Mouse (Mus musculus): ENCODE results near the gene Polr2g. TPM values are rescaled to one million over a fixed set of nuclear protein-coding genes. Genes with fewer than 3 reads are reported as not detected.

Polr2g gene
- polyA plus RNA-seq, 1 experiment: 48.4 TPM

GRCm38 (mm10) chr19:8756635-8757387 lies 41.6 kb downstream of the Polr2g start, which contains the start of gene Nxf1:
Gene Nxf1, plus strand, starts transcription at chr19:8757073.
- peak; percentile 98 for TF ChIP-seq POLR2A (IDR thresholded peaks at IDR 0.05; ENCODE audit: control insufficient read depth, low read depth, low read length)
- no peak for TF ChIP-seq CTCF (IDR thresholded peaks at IDR 0.05; ENCODE audit: control insufficient read depth, insufficient read depth, insufficient replicate concordance, low read depth, low read length)
- no peaks in the 10 kb centered on the region; the same call in 1 of the 2 replicates for H3K36me3 ChIP-seq (ENCODE audit: control insufficient read depth, insufficient read depth, low read length)

GRCm38 (mm10) chr19:8755652-8756051 lies 42.7 kb downstream of the Polr2g start:
- Histone ChIP-seq H3K4me1 (ENCODE audit: control insufficient read depth, insufficient read depth, low read length) (no peaks in the 10 kb centered on the region; the same call in 1 of the 2 replicates), H3K36me3 (ENCODE audit: control insufficient read depth, insufficient read depth, low read length) (no peaks in the 10 kb centered on the region; the same call in 1 of the 2 replicates), H3K27ac (ENCODE audit: control insufficient read depth, insufficient read depth, low read depth, low read length) (peak overlapping the region; percentile 53), H3K4me3 (ENCODE audit: control insufficient read depth, low read depth, low read length) (peak overlapping the region; percentile 81), H3K27me3 (ENCODE audit: control insufficient read depth, insufficient read depth, low read length) (no peaks in the 10 kb centered on the region)
- TF ChIP-seq CTCF (IDR thresholded peaks at IDR 0.05; ENCODE audit: control insufficient read depth, insufficient read depth, insufficient replicate concordance, low read depth, low read length) (no peak), POLR2A (IDR thresholded peaks at IDR 0.05; ENCODE audit: control insufficient read depth, low read depth, low read length) (no peak)

More at GRCm38 (mm10) chr19:8756635-8757387, 41.6 kb downstream of the Polr2g start, which contains the start of gene Nxf1:
- Histone ChIP-seq H3K27me3 (ENCODE audit: control insufficient read depth, insufficient read depth, low read length) (no peaks in the 10 kb centered on the region), H3K4me1 (ENCODE audit: control insufficient read depth, insufficient read depth, low read length) (no peaks in the 10 kb centered on the region; the same call in 1 of the 2 replicates), H3K27ac (ENCODE audit: control insufficient read depth, insufficient read depth, low read depth, low read length) (peak within 1 kb of the TSS; percentile 96), H3K4me3 (ENCODE audit: control insufficient read depth, low read depth, low read length) (peak within 1 kb of the TSS; percentile 94)

- Histone ChIP-seq H3K27me3 (ENCODE audit: control insufficient read depth, insufficient read depth, low read length) (no peaks in the 10 kb centered on the region), H3K4me3 (ENCODE audit: control insufficient read depth, low read depth, low read length) (no peak overlapping the region), H3K4me1 (ENCODE audit: control insufficient read depth, insufficient read depth, low read length) (no peaks in the 10 kb centered on the region), H3K27ac (ENCODE audit: control insufficient read depth, insufficient read depth, low read depth, low read length) (no peak overlapping the region), H3K36me3 (ENCODE audit: control insufficient read depth, insufficient read depth, low read length) (no peaks in the 10 kb centered on the region; the same call in 1 of the 2 replicates)
- TF ChIP-seq CTCF (IDR thresholded peaks at IDR 0.05; ENCODE audit: control insufficient read depth, insufficient read depth, insufficient replicate concordance, low read depth, low read length) (no peak), POLR2A (IDR thresholded peaks at IDR 0.05; ENCODE audit: control insufficient read depth, low read depth, low read length) (no peak)
Observed at GRCm38 (mm10) chr19:8747368-8747767, 51.0 kb downstream of the Polr2g start.

DNA sequence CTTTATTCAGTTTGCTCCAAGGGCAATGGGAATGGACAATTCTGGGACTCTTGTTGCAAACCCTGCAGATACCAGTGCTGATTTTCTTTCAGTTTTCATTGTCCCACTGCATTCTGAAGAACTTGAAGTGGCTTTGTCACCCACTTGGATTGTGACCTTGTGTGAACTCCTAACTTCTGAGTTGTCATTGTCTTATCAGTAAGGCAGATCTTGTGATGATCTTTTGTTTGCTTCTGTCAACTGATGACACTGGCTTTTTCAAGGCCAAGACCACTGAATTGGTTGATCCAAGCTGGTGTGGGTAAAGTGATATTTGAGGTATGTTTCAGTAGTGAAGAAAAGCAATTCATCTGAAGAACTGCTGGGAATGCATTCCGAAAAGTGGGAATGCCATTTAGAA lies 53.0 kb downstream of the Polr2g start:
- Histone ChIP-seq H3K27ac (ENCODE audit: control insufficient read depth, insufficient read depth, low read depth, low read length) (no peak overlapping the region), H3K27me3 (ENCODE audit: control insufficient read depth, insufficient read depth, low read length) (no peaks in the 10 kb centered on the region), H3K4me3 (ENCODE audit: control insufficient read depth, low read depth, low read length) (no peak overlapping the region), H3K4me1 (ENCODE audit: control insufficient read depth, insufficient read depth, low read length) (peaks cover 9% of the 10 kb centered on the region), H3K36me3 (ENCODE audit: control insufficient read depth, insufficient read depth, low read length) (no peaks in the 10 kb centered on the region; the same call in 1 of the 2 replicates)
- no peak for TF ChIP-seq POLR2A (IDR thresholded peaks at IDR 0.05; ENCODE audit: control insufficient read depth, low read depth, low read length)
- TF ChIP-seq CTCF (IDR thresholded peaks at IDR 0.05; ENCODE audit: control insufficient read depth, insufficient read depth, insufficient replicate concordance, low read depth, low read length): no peak

Other genes with a start within 250 kb of the Polr2g start
- 0.04 and 0.05 TPM in 2 replicates for gene Slc22a8, start 207.3 kb downstream of the Polr2g start, polyA plus RNA-seq (2012; rRNA removed)
- not detected in 2 replicates for gene Slc22a6, start 180.5 kb downstream of the Polr2g start, polyA plus RNA-seq (2012; rRNA removed)
- 0.58 and 0.99 TPM in 2 replicates for gene Chrm1, start 134.8 kb downstream of the Polr2g start, polyA plus RNA-seq (2012; rRNA removed)
- 111 and 121 TPM in 2 replicates for gene Slc3a2, start 75.2 kb downstream of the Polr2g start, polyA plus RNA-seq (2012; rRNA removed)
- 18.3 and 21.8 TPM in 2 replicates for gene Wdr74, start 62.8 kb downstream of the Polr2g start, polyA plus RNA-seq (2012; rRNA removed)
- gene 1700092M07Rik, start 57.9 kb downstream of the Polr2g start, polyA plus RNA-seq (2012; rRNA removed): 670 and 676 TPM in 2 replicates
- gene Stx5a, start 57.2 kb downstream of the Polr2g start, polyA plus RNA-seq (2012; rRNA removed): 61.5 and 62.8 TPM in 2 replicates
- 166 and 174 TPM in 2 replicates for gene Nxf1, start 41.5 kb downstream of the Polr2g start, polyA plus RNA-seq (2012; rRNA removed)
- 15.8 and 17.0 TPM in 2 replicates for gene Tmem223, start 27.6 kb downstream of the Polr2g start, polyA plus RNA-seq (2012; rRNA removed)
- gene Tmem179b, start 24.1 kb downstream of the Polr2g start, polyA plus RNA-seq (2012; rRNA removed): 29.7 and 30.8 TPM in 2 replicates
- 28.1 and 36.2 TPM in 2 replicates for gene Taf6l, start 12.2 kb downstream of the Polr2g start, polyA plus RNA-seq (2012; rRNA removed)
- 40.5 and 44.2 TPM in 2 replicates for gene Zbtb3, start 4.0 kb upstream of the Polr2g start, polyA plus RNA-seq (2012; rRNA removed)
- gene Ttc9c, start 20.8 kb upstream of the Polr2g start, polyA plus RNA-seq (2012; rRNA removed): 6.8 and 7.9 TPM in 2 replicates
- gene Hnrnpul2, start 21.4 kb upstream of the Polr2g start, polyA plus RNA-seq (2012; rRNA removed): 12.9 and 14.9 TPM in 2 replicates
- 0.64 and 1.9 TPM in 2 replicates for gene AC129217.1, start 31.2 kb upstream of the Polr2g start, polyA plus RNA-seq (2012; rRNA removed)
- 743 and 750 TPM in 2 replicates for gene Bscl2, start 38.9 kb upstream of the Polr2g start, polyA plus RNA-seq (2012; rRNA removed)
- gene Gng3, start 40.6 kb upstream of the Polr2g start, polyA plus RNA-seq (2012; rRNA removed): 2.0 and 2.4 TPM in 2 replicates
- gene Lrrn4cl, start 52.2 kb upstream of the Polr2g start, polyA plus RNA-seq (2012; rRNA removed): 0.37 and 0.40 TPM in 2 replicates
- 83.7 and 92.2 TPM in 2 replicates for gene Ubxn1, start 72.9 kb upstream of the Polr2g start, polyA plus RNA-seq (2012; rRNA removed)
- gene Uqcc3, start 82.3 kb upstream of the Polr2g start, polyA plus RNA-seq (2012; rRNA removed): 40.0 and 41.0 TPM in 2 replicates
- 1.1 and 1.9 TPM in 2 replicates for gene Lbhd1, start 85.2 kb upstream of the Polr2g start, polyA plus RNA-seq (2012; rRNA removed)
- not detected in 2 replicates for gene Gm49403, start 85.4 kb upstream of the Polr2g start, polyA plus RNA-seq (2012; rRNA removed)
- 48.2 and 48.4 TPM in 2 replicates for gene 1810009A15Rik, start 90.3 kb upstream of the Polr2g start, polyA plus RNA-seq (2012; rRNA removed)
- gene Gm49416, start 90.3 kb upstream of the Polr2g start, polyA plus RNA-seq (2012; rRNA removed): 1.1 TPM in 1 of 2 replicates, not detected in the other
- gene Ints5, start 94.4 kb upstream of the Polr2g start, polyA plus RNA-seq (2012; rRNA removed): 6.6 and 6.7 TPM in 2 replicates
- 49.9 and 57.0 TPM in 2 replicates for gene Ganab, start 99.5 kb upstream of the Polr2g start, polyA plus RNA-seq (2012; rRNA removed)
- 19.5 and 20.4 TPM in 2 replicates for gene B3gat3, start 121.8 kb upstream of the Polr2g start, polyA plus RNA-seq (2012; rRNA removed)
- gene Rom1, start 130.8 kb upstream of the Polr2g start, polyA plus RNA-seq (2012; rRNA removed): 11.6 and 13.7 TPM in 2 replicates
- 4.9 and 5.7 TPM in 2 replicates for gene Eml3, start 131.0 kb upstream of the Polr2g start, polyA plus RNA-seq (2012; rRNA removed)
- 14.0 and 14.5 TPM in 2 replicates for gene Mta2, start 143.3 kb upstream of the Polr2g start, polyA plus RNA-seq (2012; rRNA removed)
- gene Tut1, start 155.3 kb upstream of the Polr2g start, polyA plus RNA-seq (2012; rRNA removed): 38.2 and 38.6 TPM in 2 replicates
- 442 and 506 TPM in 2 replicates for gene Eef1g, start 168.5 kb upstream of the Polr2g start, polyA plus RNA-seq (2012; rRNA removed)
- 1.6 and 2.3 TPM in 2 replicates for gene Ahnak, start 190.7 kb upstream of the Polr2g start, polyA plus RNA-seq (2012; rRNA removed)

Data from testis, adult 2 months (tissue).